Mouse (Mus musculus) lung, embryonic 15.5 days (tissue): ENCODE results near the gene Gm21870. TPM values are rescaled to one million over a fixed set of nuclear protein-coding genes. Genes with fewer than 3 reads are reported as not detected.
"Not testable (repeated sequence)": the region's sequence is repeated elsewhere in the genome, so short reads cannot be mapped to it uniquely, and the experiment has no call there.

Source experiments
- ATAC-seq: fragments of 200-750 bp; cut with Nextera tagmentation; 2 replicates; pipeline ENCODE4 v1.8.0; 2017; ENCODE audit warnings: moderate number of reproducible peaks, borderline replicate concordance; ENCODE audit not compliant: low FRiP score, low TSS enrichment; ENCODE audit errors: extremely low read depth
- H3K27ac ChIP-seq: fragments of 300-500 bp; sonication (generic); 2 replicates; pipeline ENCODE4 v1.5.1; 2015; ENCODE audit warnings: moderate library complexity, mild to moderate bottlenecking, inconsistent platforms
- H3K27me3 ChIP-seq: fragments of 300-500 bp; sonication (generic); 2 replicates; pipeline ENCODE4 v1.6.1; 2015; ENCODE audit warnings: inconsistent platforms
- H3K36me3 ChIP-seq: fragments of 300-500 bp; sonication (generic); 2 replicates; pipeline ENCODE4 v1.6.1; 2015; ENCODE audit warnings: inconsistent platforms
- H3K4me1 ChIP-seq: fragments of 300-500 bp; sonication (generic); 2 replicates; pipeline ENCODE4 v1.6.1; 2015; ENCODE audit warnings: inconsistent platforms
- H3K4me2 ChIP-seq: fragments of 300-500 bp; sonication (generic); 2 replicates; pipeline ENCODE4 v1.6.1; 2015; ENCODE audit warnings: inconsistent platforms, mild to moderate bottlenecking, moderate library complexity
- H3K4me3 ChIP-seq: fragments of 300-500 bp; sonication (generic); 2 replicates; pipeline ENCODE4 v1.5.1; 2015; ENCODE audit warnings: mild to moderate bottlenecking, inconsistent platforms
- H3K9ac ChIP-seq: fragments of 300-500 bp; sonication (generic); 2 replicates; pipeline ENCODE4 v1.6.1; 2015; ENCODE audit warnings: inconsistent platforms
- H3K9me3 ChIP-seq: fragments of 300-500 bp; sonication (generic); 2 replicates; pipeline ENCODE4 v1.6.1; 2016; ENCODE audit warnings: inconsistent platforms
- WGBS: fragments of 180-500 bp; shearing (Covaris S2); methylation state at CpG from one replicate; pipeline ENCODE4 v1.1.7; 2015; 5-methylcytosine and 5-hydroxymethylcytosine counted together
- polyA plus RNA-seq: library from polyadenylated mRNA; unstranded; fragments of >200 nt; fragmentation: Nextera tagmentation; extraction: Ambion mirVana; gene quantifications from 2 replicates; pipeline ENCODE4 v1.2.1, GENCODE M21; 2015

Gene Gm21870
- not detected in 2 replicates for polyA plus RNA-seq

- H3K36me3 ChIP-seq, H3K4me3 ChIP-seq, H3K9ac ChIP-seq, H3K27ac ChIP-seq, H3K27me3 ChIP-seq, H3K4me1 ChIP-seq, H3K9me3 ChIP-seq, ATAC-seq, H3K4me2 ChIP-seq: not testable (repeated sequence)
These were observed at the start of gene Gm21870 for GRCm38 (mm10) chrX:33986716-33987115. Gene Gm21870, minus strand, starts transcription at chrX:33986816.

DNA sequence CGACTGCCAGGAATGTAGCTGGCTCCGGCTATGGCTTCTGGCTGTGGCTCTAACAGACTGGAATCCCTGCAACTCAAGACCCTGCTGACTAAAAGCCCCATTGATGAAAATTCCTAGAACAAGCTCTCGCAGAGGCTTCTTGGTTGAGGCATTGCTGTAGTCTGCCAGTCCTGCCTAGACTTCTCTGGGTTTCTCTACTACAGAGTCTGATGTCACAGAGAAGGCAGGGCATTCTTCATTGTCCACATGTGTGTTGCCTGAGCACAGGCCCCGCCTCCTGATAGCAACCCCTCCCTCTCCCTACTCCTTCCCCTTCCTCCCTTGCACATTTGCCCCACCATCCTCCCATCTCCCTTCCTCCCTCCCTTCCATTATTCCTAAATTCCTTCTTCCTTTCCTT lies 30.2 kb downstream of the Gm21870 start, which contains the start of gene Btbd35f6:
Btbd35f6 (minus strand) TSS at position 101 of the 400 bp plus-strand sequence.
- not testable (repeated sequence) for H3K36me3 ChIP-seq, H3K9ac ChIP-seq, H3K27ac ChIP-seq, H3K4me3 ChIP-seq, H3K27me3 ChIP-seq, H3K9me3 ChIP-seq, H3K4me1 ChIP-seq, ATAC-seq, H3K4me2 ChIP-seq
- WGBS = 55% methylated on average over 2 of the region's 4 CpGs

Other genes with a start within 250 kb of the Gm21870 start
- gene Btbd35f6, start 30.3 kb downstream of the Gm21870 start, polyA plus RNA-seq = not detected in 2 replicates
- not detected in 2 replicates for gene Btbd35f9, start 174.7 kb upstream of the Gm21870 start, polyA plus RNA-seq